Mouse (Mus musculus) MEL (cell line): ENCODE results near the gene Gp9. TPM values are rescaled to one million over a fixed set of nuclear protein-coding genes. Genes with fewer than 3 reads are reported as not detected.

Source experiments
- DNase-seq: peaks from one replicate; pipeline ENCODE4 v3.0.0; 2011; ENCODE audit warnings: low read depth, low spot score
- H3K27ac ChIP-seq: 2 replicates; pipeline ENCODE4 v1.5.1; 2012; ENCODE audit warnings: low read depth, mild to moderate bottlenecking, control low read depth, low read length, moderate library complexity; ENCODE audit not compliant: control insufficient read depth
- H3K27me3 ChIP-seq, 2 experiments: fragments of 150-350 bp in 1 of 2; sonication (generic) in 1 of 2; 2 replicates each; pipeline ENCODE4 v1.6.1; 2012; ENCODE audit warnings: low read length in 2 of 2, mild to moderate bottlenecking in 2 of 2, improper control_type of control experiment in 1 of 2, moderate library complexity in 1 of 2; ENCODE audit not compliant: insufficient read depth in 2 of 2, control insufficient read depth in 1 of 2
- H3K36me3 ChIP-seq, 2 experiments: 2 replicates each; pipeline ENCODE4 v1.6.1; 2012 to 2014; ENCODE audit warnings: low read length in 2 of 2, improper control_type of control experiment in 1 of 2, inconsistent platforms in 1 of 2, mild to moderate bottlenecking in 1 of 2; ENCODE audit not compliant: insufficient read depth in 2 of 2, control insufficient read depth in 1 of 2
- H3K4me1 ChIP-seq, 2 experiments: fragments of 150-350 bp in 1 of 2; sonication (generic) in 1 of 2; 2 replicates each; pipeline ENCODE4 v1.6.1; 2012; ENCODE audit warnings: low read length in 2 of 2, improper control_type of control experiment in 1 of 2, mild to moderate bottlenecking in 1 of 2; ENCODE audit not compliant: insufficient read depth in 2 of 2, control insufficient read depth in 1 of 2
- H3K4me3 ChIP-seq, 2 experiments: fragments of 150-350 bp in 1 of 2; sonication (generic) in 1 of 2; 2 replicates each; pipeline ENCODE4 v1.5.1; 2012; ENCODE audit warnings: low read depth in 2 of 2, low read length in 2 of 2, mild to moderate bottlenecking in 2 of 2, moderate library complexity in 2 of 2, control low read depth in 1 of 2, improper control_type of control experiment in 1 of 2; ENCODE audit not compliant: control insufficient read depth in 1 of 2, insufficient read depth in 1 of 2
- H3K79me2 ChIP-seq: 2 replicates; pipeline ENCODE4 v1.6.1; 2012; ENCODE audit warnings: mild to moderate bottlenecking, low read length, moderate library complexity; ENCODE audit not compliant: control insufficient read depth, poor library complexity, insufficient read depth
- H3K9ac ChIP-seq: 2 replicates; pipeline ENCODE4 v1.6.1; 2012; ENCODE audit warnings: low read depth, mild to moderate bottlenecking, control low read depth, low read length, moderate library complexity; ENCODE audit not compliant: control insufficient read depth, poor library complexity, severe bottlenecking
- H3K9me3 ChIP-seq: fragments of 150-350 bp; sonication (generic); replicated peaks from 2 replicates; pipeline ENCODE4 v1.6.1; 2012; ENCODE audit warnings: mild to moderate bottlenecking, low read length, improper control_type of control experiment, moderate library complexity; ENCODE audit not compliant: insufficient read depth
- BHLHE40 ChIP-seq: IDR thresholded peaks from 2 replicates; pipeline ENCODE4 v1.6.1; 2012; ENCODE audit warnings: low read depth, mild to moderate bottlenecking, inconsistent platforms, low read length, improper control_type of control experiment, borderline replicate concordance
- E2F4 ChIP-seq: IDR thresholded peaks from 2 replicates; pipeline ENCODE4 v1.6.1; 2011; ENCODE audit warnings: low read depth, low read length, improper control_type of control experiment, borderline replicate concordance
- GABPA ChIP-seq: IDR thresholded peaks from 2 replicates; pipeline ENCODE4 v1.6.1; 2012; ENCODE audit warnings: low read depth, mild to moderate bottlenecking, inconsistent platforms, low read length, improper control_type of control experiment, moderate library complexity
- JUND ChIP-seq: IDR thresholded peaks from 2 replicates; pipeline ENCODE4 v1.6.1; 2011; ENCODE audit warnings: low read depth, mild to moderate bottlenecking, improper control_type of control experiment, low read length
- MAZ ChIP-seq: IDR thresholded peaks from 2 replicates; pipeline ENCODE4 v1.6.1; 2012; ENCODE audit warnings: low read depth, mild to moderate bottlenecking, inconsistent platforms, low read length, improper control_type of control experiment
- MXI1 ChIP-seq: IDR thresholded peaks from 2 replicates; pipeline ENCODE4 v1.6.1; 2011; ENCODE audit warnings: mild to moderate bottlenecking, low read depth, low read length, improper control_type of control experiment
- MYB ChIP-seq: IDR thresholded peaks from 2 replicates; pipeline ENCODE4 v1.6.1; 2011; ENCODE audit warnings: mild to moderate bottlenecking, low read depth, low read length, improper control_type of control experiment
- POLR2A ChIP-seq, 2 experiments: IDR thresholded peaks; 2 replicates each; pipeline ENCODE4 v1.6.1; 2011 to 2012; ENCODE audit warnings: low read length in 2 of 2, mild to moderate bottlenecking in 2 of 2, control low read depth in 1 of 2, improper control_type of control experiment in 1 of 2, low read depth in 1 of 2, moderate library complexity in 1 of 2; ENCODE audit not compliant: control insufficient read depth in 1 of 2, insufficient read depth in 1 of 2, poor library complexity in 1 of 2
- POLR2AphosphoS2 ChIP-seq: IDR thresholded peaks from 2 replicates; pipeline ENCODE4 v1.6.1; 2011; ENCODE audit warnings: low read length, improper control_type of control experiment
- RAD21 ChIP-seq: IDR thresholded peaks from 2 replicates; pipeline ENCODE4 v1.6.1; 2011; ENCODE audit warnings: mild to moderate bottlenecking, low read depth, low read length, improper control_type of control experiment
- RCOR1 ChIP-seq: IDR thresholded peaks from 2 replicates; pipeline ENCODE4 v1.6.1; 2012; ENCODE audit warnings: low read depth, mild to moderate bottlenecking, inconsistent platforms, low read length, improper control_type of control experiment
- SMC3 ChIP-seq: IDR thresholded peaks from 2 replicates; pipeline ENCODE4 v1.6.1; 2011; ENCODE audit warnings: low read depth, low read length, improper control_type of control experiment
- UBTF ChIP-seq: IDR thresholded peaks from 2 replicates; pipeline ENCODE4 v1.6.1; 2012; ENCODE audit warnings: low read depth, mild to moderate bottlenecking, inconsistent platforms, low read length, improper control_type of control experiment, moderate library complexity, borderline replicate concordance; ENCODE audit not compliant: insufficient read depth
- USF1 ChIP-seq: IDR thresholded peaks from 2 replicates; pipeline ENCODE4 v1.6.1; 2014; ENCODE audit warnings: low read depth, mild to moderate bottlenecking, inconsistent platforms, low read length, improper control_type of control experiment, moderate library complexity
- ZMIZ1 ChIP-seq: IDR thresholded peaks from 2 replicates; pipeline ENCODE4 v1.6.1; 2012; ENCODE audit warnings: low read depth, mild to moderate bottlenecking, inconsistent platforms, low read length, improper control_type of control experiment, moderate library complexity
- ZNF384 ChIP-seq: IDR thresholded peaks from 2 replicates; pipeline ENCODE4 v1.6.1; 2012; ENCODE audit warnings: low read depth, mild to moderate bottlenecking, inconsistent platforms, low read length, improper control_type of control experiment
- polyA plus RNA-seq, 2 experiments: library from polyadenylated mRNA; stranded (reverse) in 1 of 2; unstranded in 1 of 2; fragments of >175 nt in 1 of 2; fragments of >200 nt in 1 of 2; gene quantifications; 2 replicates each; pipeline versions ENCODE4 v1.2.1 to v1.2.4; 2012; ENCODE audit warnings: low replicate concordance in 2 of 2, low read depth in 1 of 2; ENCODE audit not compliant: insufficient read length in 2 of 2, insufficient read depth in 1 of 2, missing spikeins in 1 of 2
- total RNA-seq: library from RNA; depleted of rRNA; stranded (reverse); fragments of 300-350 nt; gene quantifications from 2 replicates; pipeline ENCODE4 v1.2.3, GENCODE M21; 2012

Gene Gp9
- total and polyA plus RNA-seq, 3 experiments, result 3.9 to 11.1 TPM; not detected in 1

DNA sequence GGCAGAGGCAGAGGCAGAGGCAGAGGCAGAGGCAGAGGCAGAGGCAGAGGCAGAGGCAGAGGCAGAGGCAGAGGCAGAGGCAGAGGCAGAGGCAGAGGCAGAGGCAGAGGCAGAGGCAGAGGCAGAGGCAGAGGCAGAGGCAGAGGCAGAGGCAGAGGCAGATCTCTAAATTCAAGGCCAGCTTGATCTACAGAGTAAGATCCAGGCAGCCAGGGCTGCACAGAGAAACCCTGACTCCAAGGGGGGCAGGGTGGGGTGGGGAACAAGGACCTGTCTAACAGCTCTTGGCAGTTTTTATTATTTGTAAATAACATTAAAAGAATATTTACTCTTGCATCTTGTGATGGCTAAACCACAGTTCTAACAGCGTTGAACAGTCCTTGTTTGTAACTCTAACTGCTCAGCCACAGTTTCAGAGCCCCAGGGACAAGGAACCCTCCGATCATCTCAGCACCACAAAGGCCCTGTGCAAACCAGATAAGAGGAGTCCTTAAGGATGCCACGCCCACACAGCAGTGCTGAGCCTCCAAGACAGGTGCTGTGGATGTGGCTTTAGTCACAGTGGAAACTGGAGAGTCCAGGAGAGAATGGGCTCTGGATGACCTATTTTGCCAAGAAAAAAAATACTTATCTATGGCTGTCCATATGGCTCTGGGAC is 2.2 kb upstream of the Gp9 start (continued):
- peak; percentile 71 for TF ChIP-seq RCOR1
- peak; percentile 78 for TF ChIP-seq ZMIZ1
- no peak; the same call in 1 of the 2 replicates for TF ChIP-seq POLR2AphosphoS2
- TF ChIP-seq MYB, result peak; percentile 68
- no peak for TF ChIP-seq JUND
- no peak for TF ChIP-seq UBTF
- TF ChIP-seq RAD21, result no peak
- no peak for TF ChIP-seq ZNF384
- peak in 1 of 2 experiments; percentile 48; a peak in 2 of 4 replicates for TF ChIP-seq POLR2A (IDR thresholded peaks at IDR 0.05; ENCODE audit: control insufficient read depth in 1 of 2, insufficient read depth in 1 of 2, low read depth in 1 of 2, low read length in 2 of 2, poor library complexity in 1 of 2)
- no peak for TF ChIP-seq USF1
- TF ChIP-seq MXI1, result peak; percentile 66

GRCm38 (mm10) chr6:87776663-87777062 is 1.2 kb upstream of the Gp9 start:
- Histone ChIP-seq H3K4me3 (no peak overlapping the region; a peak in 1 of 4 replicates), H3K36me3 (peaks cover 0 to 18% of the 10 kb centered on the region in 2 experiments; a peak in 2 of 4 replicates), H3K27me3 (no peaks in the 10 kb centered on the region; a peak in 1 of 4 replicates), H3K79me2 (no peaks in the 10 kb centered on the region), H3K9me3 (no peaks in the 10 kb centered on the region), H3K9ac (no peak overlapping the region), H3K4me1 (peaks cover 18 to 27% of the 10 kb centered on the region in 2 experiments), H3K27ac (peak overlapping the region; percentile 77)
- DNase-seq, result no peak
- TF ChIP-seq ZNF384 (no peak), SMC3 (no peak), MAZ (no peak), POLR2A (IDR thresholded peaks at IDR 0.05; ENCODE audit: control insufficient read depth in 1 of 2, insufficient read depth in 1 of 2, low read depth in 1 of 2, low read length in 2 of 2, poor library complexity in 1 of 2) (no peak), BHLHE40 (no peak), E2F4 (no peak), ZMIZ1 (no peak), GABPA (no peak)
